Mouse (Mus musculus) frontal cortex, postnatal 36 days (tissue): ENCODE measurements around the gene Dpagt1.
"Not testable (repeated sequence)": the region's sequence is repeated elsewhere in the genome, so short reads cannot be mapped to it uniquely, and the experiment has no call there.

Experiments used
- DNase-seq, 2 experiments: peaks; one replicate each; pipeline ENCODE4 v3.0.0; 2022; ENCODE audit warnings: low spot score in 2 of 2

Dpagt1 gene

DNA sequence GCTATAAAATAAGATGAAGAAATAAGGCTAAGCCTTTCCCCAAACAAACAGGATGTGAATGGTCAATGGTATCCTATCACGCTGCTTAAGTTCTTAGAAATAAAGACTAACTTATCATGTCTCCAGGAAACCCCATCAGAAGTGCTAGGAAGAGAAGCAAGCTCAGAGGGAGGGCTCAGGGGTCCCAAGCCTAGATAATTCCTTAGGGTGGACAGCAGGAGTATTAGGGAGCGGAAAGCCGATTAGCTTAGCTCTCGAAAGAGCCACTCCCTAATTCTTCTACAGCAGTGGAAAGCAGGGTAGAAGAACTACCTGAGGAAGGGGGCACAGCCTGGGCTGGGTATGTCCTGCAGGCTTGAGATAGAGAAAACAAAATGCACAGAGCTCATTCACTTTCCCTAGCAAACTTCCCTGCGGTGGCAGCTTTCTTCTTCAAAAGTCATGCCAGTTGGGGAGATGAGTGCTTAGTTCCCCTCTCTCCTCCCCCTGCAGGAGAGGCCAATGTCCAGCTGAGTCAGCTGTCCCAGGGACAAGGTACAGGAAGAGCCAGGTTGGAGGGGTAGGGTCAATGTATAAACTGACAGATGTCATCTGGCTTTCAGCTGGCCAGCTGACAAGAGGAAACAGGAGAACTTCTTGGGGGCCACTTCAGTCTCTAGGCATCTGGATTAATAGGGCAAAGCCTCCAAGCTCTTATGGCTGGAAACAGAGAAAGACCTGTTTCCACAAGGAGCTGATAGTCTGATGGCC lies 7.6 kb upstream of the Dpagt1 start:
- no peak for DNase-seq

- no peak for DNase-seq
Measured at GRCm38 (mm10) chr9:44318826-44319095, 7.1 kb upstream of the Dpagt1 start.

- peak; percentile 37 to 47 for DNase-seq
Measured at GRCm38 (mm10) chr9:44319105-44319886, 6.5 kb upstream of the Dpagt1 start.

DNA sequence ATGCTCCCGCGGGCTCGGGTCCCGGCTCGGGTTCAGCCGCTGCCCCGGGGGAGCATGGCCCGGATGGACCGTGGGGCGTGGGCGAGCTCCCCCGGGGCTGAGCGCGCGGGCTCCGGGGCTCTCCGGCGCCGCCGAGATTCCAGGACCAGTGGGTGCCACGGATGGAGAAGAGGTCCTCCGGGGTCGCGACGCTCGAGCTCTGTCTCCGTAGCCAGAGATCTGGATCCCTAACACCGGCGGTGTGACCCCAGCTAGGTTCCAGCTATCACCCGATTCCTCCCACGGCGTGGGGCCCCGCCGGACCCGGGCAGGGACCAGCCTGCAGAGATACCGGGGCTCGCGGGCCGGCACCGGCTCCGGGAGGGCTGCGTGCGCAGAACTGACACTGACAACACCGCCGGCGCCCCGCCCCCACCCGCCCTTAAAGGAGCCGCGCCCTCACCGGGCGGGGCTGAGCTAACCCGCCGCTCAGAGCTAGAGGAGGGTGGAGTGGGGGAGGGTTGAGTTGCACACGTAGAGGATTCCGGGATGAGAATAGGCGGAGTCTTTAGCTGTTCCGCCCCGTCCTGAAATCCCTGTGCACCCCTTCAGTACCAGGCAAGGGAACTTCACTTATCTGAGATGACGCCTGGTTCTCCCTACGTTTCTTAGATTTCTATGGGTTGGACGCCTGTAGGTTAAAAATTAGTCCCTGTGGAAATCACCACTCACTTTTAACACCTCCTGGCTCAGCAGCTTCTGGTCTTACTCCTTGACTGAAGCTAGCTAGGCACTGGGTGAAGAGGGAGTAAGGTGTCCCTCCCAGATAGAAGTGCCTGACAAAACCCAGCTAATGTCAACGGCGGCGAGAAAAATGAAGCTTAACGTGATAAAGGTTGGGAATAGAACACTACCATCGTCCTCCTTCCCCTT lies 5.7 kb upstream of the Dpagt1 start, which contains the start of gene C2cd2l:
TSS of gene C2cd2l (minus strand) at position 399 of the 912 bp plus-strand sequence.
- DNase-seq = peak; percentile 81 to 93

GRCm38 (mm10) chr9:44320799-44321133 lies 5.1 kb upstream of the Dpagt1 start:
- DNase-seq = peak; percentile 26 to 63

GRCm38 (mm10) chr9:44323656-44324055 lies 2.2 kb upstream of the Dpagt1 start:
- not testable (repeated sequence) for DNase-seq

DNA sequence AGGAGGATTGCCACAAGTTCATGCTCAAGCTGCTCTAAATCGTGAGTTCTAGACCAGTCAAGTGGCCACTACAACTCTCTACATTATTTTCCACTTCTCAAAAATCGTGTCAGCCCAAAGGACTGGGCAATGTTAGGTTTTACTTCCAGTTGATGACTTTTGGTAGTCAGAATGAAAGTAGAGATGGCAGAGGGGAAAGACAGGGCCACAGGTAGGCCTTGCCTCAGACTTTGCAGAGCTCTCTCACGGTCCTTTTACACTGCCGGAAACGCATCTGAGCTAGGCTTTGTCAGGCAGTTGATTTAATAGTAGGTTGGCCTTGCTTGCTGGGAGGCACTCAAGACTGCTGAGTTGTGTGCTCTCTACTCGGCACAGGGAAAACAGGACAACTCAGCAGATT lies 1.7 kb upstream of the Dpagt1 start:
- DNase-seq = no peak

DNA sequence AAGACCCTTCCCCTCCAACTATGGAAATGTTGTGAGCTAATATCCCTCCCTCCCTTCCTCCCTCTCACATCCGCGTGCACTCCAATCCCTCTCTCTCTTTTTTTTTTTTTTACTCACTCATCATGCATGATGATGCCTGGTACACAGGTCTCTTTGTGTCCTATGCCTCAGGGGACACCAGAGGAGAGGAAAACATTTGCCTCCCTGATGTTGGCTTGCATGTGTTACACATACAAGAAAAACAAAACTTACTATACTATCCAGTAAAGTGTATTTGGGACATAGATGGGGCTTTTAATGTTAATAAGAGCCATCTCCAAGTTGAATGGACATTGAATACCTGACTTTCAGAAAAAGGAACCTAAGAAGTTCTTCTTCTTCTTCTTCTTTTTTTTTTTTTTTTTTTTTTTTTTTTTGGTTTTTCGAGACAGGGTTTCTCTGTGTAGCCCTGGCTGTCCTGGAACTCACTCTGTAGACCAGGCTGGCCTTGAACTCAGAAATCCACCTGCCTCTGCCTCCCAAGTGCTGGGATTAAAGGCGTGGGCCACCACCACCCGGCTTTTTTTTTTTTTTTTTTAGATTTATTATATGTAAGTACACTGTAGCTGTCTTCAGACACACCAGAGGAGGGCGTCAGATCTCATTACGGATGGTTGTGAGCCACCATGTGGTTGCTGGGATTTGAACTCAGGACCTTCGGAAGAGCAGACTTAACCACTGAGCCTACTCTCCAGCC lies 619 bp upstream of the Dpagt1 start:
- DNase-seq = not testable (repeated sequence)

DNA sequence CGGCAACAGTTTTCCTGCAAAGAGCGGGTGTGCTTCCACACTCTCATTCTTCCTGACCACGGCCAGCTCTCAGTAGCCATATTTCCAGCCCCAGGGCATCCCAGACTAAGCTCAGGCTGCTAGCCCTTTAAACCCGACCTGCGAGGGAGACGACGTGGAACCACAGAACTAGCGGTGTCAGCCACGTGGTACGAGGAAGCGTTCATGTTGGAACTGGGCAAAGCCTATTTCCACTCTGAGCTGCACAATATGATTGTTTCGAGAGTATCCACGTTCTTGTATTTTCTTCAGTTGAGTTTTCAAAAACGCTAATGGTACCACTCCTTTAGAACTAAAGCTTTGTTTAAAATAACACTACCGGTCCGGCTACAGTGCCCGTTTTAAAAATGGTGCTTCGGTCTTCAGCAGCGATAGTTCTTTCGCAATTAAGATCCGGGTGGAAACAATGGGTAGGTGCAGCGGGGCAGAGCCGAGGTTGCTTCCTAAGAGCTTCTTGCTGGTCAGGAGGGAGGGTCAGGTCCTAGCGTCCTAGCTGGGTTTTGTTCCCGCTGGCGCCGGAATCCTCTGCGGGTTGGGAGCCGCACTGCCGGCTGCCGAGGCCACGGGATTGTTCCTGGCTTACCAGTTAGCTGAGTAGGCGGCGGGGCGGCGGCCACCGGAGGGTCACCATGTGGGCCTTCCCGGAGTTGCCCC lies 698 bp downstream of the Dpagt1 start:
- peak; percentile 80 to 88 for DNase-seq

DNA sequence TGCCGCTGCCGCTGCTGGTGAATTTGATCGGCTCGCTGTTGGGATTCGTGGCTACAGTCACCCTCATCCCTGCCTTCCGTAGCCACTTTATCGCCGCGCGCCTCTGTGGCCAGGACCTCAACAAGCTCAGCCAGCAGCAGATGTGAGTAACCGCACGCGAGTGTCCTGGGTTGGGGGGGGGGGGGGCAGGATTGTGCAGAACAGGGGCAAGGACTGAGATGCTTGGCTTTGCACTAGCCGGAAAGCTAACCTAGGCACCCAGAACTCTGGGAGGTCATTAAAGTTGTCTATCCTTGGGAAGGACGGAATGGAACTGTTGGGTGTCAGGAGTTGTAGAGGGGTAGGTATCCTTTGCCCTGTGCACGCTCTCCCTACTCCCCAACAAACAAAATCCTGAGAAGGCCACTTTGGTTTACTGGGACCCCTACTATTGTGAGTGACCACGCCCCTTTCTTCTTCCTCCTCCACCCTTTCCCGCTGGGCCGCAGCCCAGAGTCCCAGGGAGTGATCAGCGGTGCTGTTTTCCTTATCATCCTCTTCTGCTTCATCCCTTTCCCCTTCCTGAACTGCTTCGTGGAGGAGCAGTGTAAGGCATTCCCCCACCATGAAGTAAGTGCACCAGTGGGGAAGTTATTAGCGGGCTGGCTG lies 1.4 kb downstream of the Dpagt1 start:
- DNase-seq = no peak

GRCm38 (mm10) chr9:44327926-44328325 lies 2.1 kb downstream of the Dpagt1 start:
- no peak for DNase-seq

- DNase-seq = no peak
Measured at GRCm38 (mm10) chr9:44330736-44331135, 4.9 kb downstream of the Dpagt1 start.

DNA sequence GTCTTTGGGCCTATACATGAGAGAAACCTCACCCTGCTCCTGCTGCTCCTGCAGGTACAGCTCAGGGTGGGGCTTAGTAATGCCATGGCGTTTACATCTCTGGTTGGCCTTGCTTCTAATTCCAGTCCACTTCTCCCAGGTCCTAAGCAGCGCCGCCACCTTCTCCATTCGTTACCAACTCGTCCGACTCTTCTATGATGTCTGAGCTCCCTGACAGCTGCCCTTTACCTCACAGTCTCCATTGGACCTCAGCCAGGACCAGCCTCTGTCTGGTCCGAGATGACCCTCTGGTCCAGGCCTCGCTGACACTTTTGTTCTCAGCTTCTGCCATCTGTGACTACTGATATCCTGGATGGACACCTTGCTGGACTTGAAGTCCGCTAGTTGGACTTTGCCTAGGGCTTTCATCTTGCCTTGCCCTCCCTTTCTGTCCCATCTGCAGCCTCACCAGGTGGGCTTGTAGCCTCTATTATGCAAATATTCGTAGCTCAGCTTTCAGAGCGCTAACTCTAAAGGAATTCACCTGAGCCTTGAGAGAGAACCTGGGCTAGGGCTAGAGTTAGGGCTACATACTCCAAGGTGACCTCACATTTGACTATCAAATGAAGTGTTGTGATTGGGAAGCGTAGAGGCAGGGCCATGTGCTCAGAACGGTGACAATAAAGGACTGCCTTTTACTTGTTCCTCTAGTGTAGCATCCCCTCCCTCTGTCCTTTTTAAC lies 7.3 kb downstream of the Dpagt1 start:
- no peak for DNase-seq

DNA sequence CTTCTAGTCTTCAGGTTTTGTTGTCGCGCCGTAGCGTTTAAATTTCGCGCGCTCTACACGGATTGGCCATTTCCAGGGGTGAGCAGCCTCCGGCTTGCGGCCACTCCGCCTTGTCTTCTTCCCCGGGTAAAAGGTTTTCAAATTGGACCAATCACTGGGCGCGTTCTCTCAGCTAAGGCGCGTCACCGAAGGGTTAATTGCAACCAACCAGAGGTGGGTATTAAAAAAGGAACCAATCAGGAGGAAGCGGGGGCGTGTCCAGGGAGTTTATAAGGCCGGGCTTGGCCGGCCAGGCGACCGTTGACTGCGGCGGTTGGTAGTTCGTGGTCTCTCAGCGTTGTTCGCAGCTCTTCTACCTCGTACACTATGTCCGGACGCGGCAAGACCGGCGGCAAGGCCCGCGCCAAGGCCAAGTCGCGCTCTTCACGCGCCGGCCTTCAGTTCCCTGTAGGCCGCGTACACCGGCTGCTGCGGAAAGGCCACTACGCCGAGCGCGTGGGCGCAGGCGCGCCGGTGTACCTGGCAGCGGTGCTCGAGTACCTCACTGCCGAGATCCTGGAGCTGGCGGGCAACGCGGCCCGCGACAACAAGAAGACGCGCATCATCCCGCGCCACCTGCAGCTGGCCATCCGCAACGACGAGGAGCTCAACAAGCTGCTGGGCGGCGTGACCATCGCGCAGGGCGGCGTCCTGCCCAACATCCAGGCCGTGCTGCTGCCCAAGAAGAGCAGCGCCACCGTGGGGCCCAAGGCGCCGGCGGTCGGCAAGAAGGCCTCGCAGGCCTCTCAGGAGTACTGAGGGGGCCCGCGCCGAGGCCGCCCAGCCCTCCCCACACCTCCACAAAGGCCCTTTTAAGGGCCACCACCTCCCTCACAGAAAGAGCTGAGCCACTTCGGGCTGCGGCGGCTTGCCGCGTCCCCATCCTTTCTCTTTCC lies 8.8 kb downstream of the Dpagt1 start, which contains the start of gene H2afx:
TSS of gene H2afx (plus strand) at position 299 of the 935 bp plus-strand sequence.
- DNase-seq = peak; percentile 99

DNA sequence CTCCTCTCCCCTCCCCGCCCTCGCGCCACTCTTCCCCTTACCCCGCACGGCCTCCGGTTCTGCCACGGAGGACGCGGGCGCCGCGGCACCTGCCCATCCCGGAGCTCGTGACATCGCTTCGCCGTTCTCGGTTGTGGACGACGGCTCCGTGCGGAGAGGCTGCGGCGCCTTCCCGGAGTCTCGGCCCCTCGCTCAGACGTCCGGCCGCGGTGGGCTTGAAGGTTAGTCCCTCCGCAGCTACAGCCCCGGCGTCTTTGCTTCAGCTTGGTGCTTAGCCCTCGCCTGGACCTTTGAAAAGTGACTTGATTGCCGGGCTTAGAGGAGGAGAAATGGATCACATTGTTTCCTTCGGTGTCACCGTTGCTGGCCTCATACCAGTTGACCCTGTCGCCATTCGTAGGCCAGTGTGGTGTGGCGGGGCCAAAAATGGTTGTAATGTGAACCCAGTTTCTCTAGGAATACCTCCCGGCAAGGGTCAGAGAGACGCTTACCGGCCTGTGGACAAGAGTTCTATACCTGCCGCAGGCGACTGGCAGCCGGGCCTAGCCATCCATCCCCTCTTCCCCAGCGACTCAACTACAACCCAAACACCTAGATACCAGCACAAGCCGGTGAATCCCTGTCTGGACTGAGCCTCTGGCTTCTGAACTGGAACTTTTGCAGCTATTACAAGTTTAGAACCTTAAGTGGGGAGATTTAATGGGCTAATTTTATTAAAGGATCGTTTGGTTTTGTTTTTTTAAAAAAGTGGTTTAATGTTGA lies 9.7 kb downstream of the Dpagt1 start:
- peak; percentile 32 to 47 for DNase-seq

- DNase-seq = no peak
Measured at GRCm38 (mm10) chr9:44336093-44336406, 10.2 kb downstream of the Dpagt1 start.

GRCm38 (mm10) chr9:44336513-44336912 lies 10.7 kb downstream of the Dpagt1 start:
- not testable (repeated sequence) for DNase-seq

GRCm38 (mm10) chr9:44336964-44337363 lies 11.1 kb downstream of the Dpagt1 start:
- DNase-seq = no peak
